Mouse (Mus musculus) CH12.LX (cell line): ENCODE measurements around the gene Gria1. TPM values are rescaled to one million over a fixed set of nuclear protein-coding genes. Genes with fewer than 3 reads are reported as not detected.

Source experiments
- DNase-seq: peaks from one replicate; pipeline ENCODE4 v3.0.0-alpha.2; 2013; ENCODE audit errors: extremely low read depth
- H3K27ac ChIP-seq: 2 replicates; pipeline ENCODE4 v1.5.1; 2012; ENCODE audit warnings: low read depth, mild to moderate bottlenecking, control low read depth, moderate library complexity; ENCODE audit not compliant: insufficient read depth
- H3K27me3 ChIP-seq: replicated peaks from 2 replicates; pipeline ENCODE3; 2012; ENCODE audit warnings: inconsistent platforms
- H3K36me3 ChIP-seq, 2 experiments: replicated peaks in 1 of 2; 2 replicates each; pipeline versions ENCODE3 to v1.6.1; 2012; ENCODE audit warnings: inconsistent platforms in 1 of 2, low read length in 1 of 2, mild to moderate bottlenecking in 1 of 2, mixed read lengths in 1 of 2, moderate library complexity in 1 of 2; ENCODE audit not compliant: control insufficient read depth in 1 of 2, insufficient read depth in 1 of 2
- H3K4me1 ChIP-seq, 2 experiments: 2 replicates each; pipeline ENCODE4 v1.6.1; 2012; ENCODE audit warnings: inconsistent platforms in 1 of 2, moderate library complexity in 1 of 2; ENCODE audit not compliant: insufficient read depth in 2 of 2, control insufficient read depth in 1 of 2
- H3K4me2 ChIP-seq: 2 replicates; pipeline ENCODE4 v1.6.1; 2012; ENCODE audit warnings: low read depth, mild to moderate bottlenecking, control low read depth; ENCODE audit not compliant: poor library complexity, insufficient read depth, severe bottlenecking
- H3K4me3 ChIP-seq, 3 experiments: fragments of 150-350 bp in 1 of 3; sonication (generic) in 1 of 3; replicated peaks in 1 of 3; 2 replicates each; pipeline versions ENCODE3 to v1.5.1; 2011 to 2012; ENCODE audit warnings: low read depth in 2 of 3, low read length in 2 of 3, mild to moderate bottlenecking in 2 of 3, moderate library complexity in 2 of 3, control low read depth in 1 of 3, improper control_type of control experiment in 1 of 3, inconsistent platforms in 1 of 3, mixed read lengths in 1 of 3; ENCODE audit not compliant: poor library complexity in 1 of 3
- H3K79me2 ChIP-seq: replicated peaks from 2 replicates; pipeline ENCODE4 v1.6.1; 2012; ENCODE audit warnings: mild to moderate bottlenecking, moderate library complexity; ENCODE audit not compliant: control insufficient read depth, poor library complexity, insufficient read depth, severe bottlenecking; ENCODE audit errors: extremely low read depth
- H3K9ac ChIP-seq: 2 replicates; pipeline ENCODE4 v1.6.1; 2012; ENCODE audit warnings: low read depth, mild to moderate bottlenecking, control low read depth, moderate library complexity; ENCODE audit not compliant: insufficient read depth
- H3K9me3 ChIP-seq: replicated peaks from 2 replicates; pipeline ENCODE3; 2012; ENCODE audit warnings: low read length, inconsistent platforms, mixed read lengths
- BHLHE40 ChIP-seq: IDR thresholded peaks from 2 replicates; pipeline ENCODE4 v1.6.1; 2011; ENCODE audit warnings: mild to moderate bottlenecking, low read depth, low read length, improper control_type of control experiment
- CTCF ChIP-seq, 2 experiments: IDR thresholded peaks in 1 of 2; conservative IDR thresholded peaks in 1 of 2; 2 replicates each; pipeline ENCODE4 v1.5.1; 2011 to 2012; ENCODE audit warnings: low read depth in 2 of 2, low read length in 2 of 2, improper control_type of control experiment in 1 of 2, inconsistent platforms in 1 of 2, mild to moderate bottlenecking in 1 of 2, moderate library complexity in 1 of 2
- E2F4 ChIP-seq: IDR thresholded peaks from 2 replicates; pipeline ENCODE4 v1.6.1; 2011; ENCODE audit warnings: low read depth, low read length, improper control_type of control experiment; ENCODE audit not compliant: insufficient replicate concordance
- ELF1 ChIP-seq: IDR thresholded peaks from 2 replicates; pipeline ENCODE4 v1.6.1; 2014; ENCODE audit warnings: low read depth, mild to moderate bottlenecking, inconsistent platforms, low read length, improper control_type of control experiment
- KAT2A ChIP-seq: IDR thresholded peaks from 2 replicates; pipeline ENCODE4 v1.6.1; 2012; ENCODE audit warnings: low read length, improper control_type of control experiment, inconsistent platforms; ENCODE audit not compliant: insufficient replicate concordance
- MAX ChIP-seq: IDR thresholded peaks from 2 replicates; pipeline ENCODE4 v1.6.1; 2011; ENCODE audit warnings: low read length, improper control_type of control experiment
- MAZ ChIP-seq: IDR thresholded peaks from 2 replicates; pipeline ENCODE4 v1.6.1; 2012; ENCODE audit warnings: low read depth, mild to moderate bottlenecking, inconsistent platforms, low read length, improper control_type of control experiment, moderate library complexity
- MEF2A ChIP-seq: IDR thresholded peaks from 2 replicates; pipeline ENCODE4 v1.6.1; 2014; ENCODE audit warnings: low read depth, mild to moderate bottlenecking, inconsistent platforms, low read length, improper control_type of control experiment, borderline replicate concordance
- MXI1 ChIP-seq: IDR thresholded peaks from 2 replicates; pipeline ENCODE4 v1.6.1; 2011; ENCODE audit warnings: mild to moderate bottlenecking, low read depth, low read length, improper control_type of control experiment
- MYC ChIP-seq: IDR thresholded peaks from 2 replicates; pipeline ENCODE4 v1.6.1; 2011; ENCODE audit warnings: low read depth, mild to moderate bottlenecking, improper control_type of control experiment, low read length
- NRF1 ChIP-seq: IDR thresholded peaks from 2 replicates; pipeline ENCODE4 v1.6.1; 2014; ENCODE audit warnings: low read depth, mild to moderate bottlenecking, inconsistent platforms, low read length, improper control_type of control experiment, moderate library complexity
- POLR2AphosphoS2 ChIP-seq: IDR thresholded peaks from 2 replicates; pipeline ENCODE4 v1.6.1; 2011; ENCODE audit warnings: low read depth, low read length, improper control_type of control experiment
- RAD21 ChIP-seq: IDR thresholded peaks from 2 replicates; pipeline ENCODE4 v1.6.1; 2011; ENCODE audit warnings: low read depth, mild to moderate bottlenecking, low read length, improper control_type of control experiment, moderate library complexity
- SIN3A ChIP-seq: IDR thresholded peaks from 2 replicates; pipeline ENCODE4 v1.6.1; 2012; ENCODE audit warnings: low read length, improper control_type of control experiment, inconsistent platforms
- SMC3 ChIP-seq: IDR thresholded peaks from 2 replicates; pipeline ENCODE4 v1.6.1; 2011; ENCODE audit warnings: low read depth, low read length, improper control_type of control experiment
- TBP ChIP-seq: conservative IDR thresholded peaks from 2 replicates; pipeline ENCODE4 v1.6.1; 2011; ENCODE audit warnings: low read depth, low read length, improper control_type of control experiment
- TCF12 ChIP-seq: IDR thresholded peaks from 2 replicates; pipeline ENCODE4 v1.6.1; 2014; ENCODE audit warnings: low read depth, mild to moderate bottlenecking, inconsistent platforms, low read length, improper control_type of control experiment
- UBTF ChIP-seq: IDR thresholded peaks from 2 replicates; pipeline ENCODE4 v1.6.1; 2012; ENCODE audit warnings: low read depth, mild to moderate bottlenecking, inconsistent platforms, low read length, improper control_type of control experiment, moderate library complexity
- USF2 ChIP-seq: conservative IDR thresholded peaks from 2 replicates; pipeline ENCODE4 v1.6.1; 2011; ENCODE audit warnings: low read depth, low read length, improper control_type of control experiment
- ZC3H11A ChIP-seq: IDR thresholded peaks from 2 replicates; pipeline ENCODE4 v1.6.1; 2012; ENCODE audit warnings: low read depth, mild to moderate bottlenecking, inconsistent platforms, low read length, improper control_type of control experiment
- ZMIZ1 ChIP-seq: IDR thresholded peaks from 2 replicates; pipeline ENCODE4 v1.6.1; 2012; ENCODE audit warnings: low read depth, mild to moderate bottlenecking, inconsistent platforms, low read length, improper control_type of control experiment
- ZNF384 ChIP-seq: IDR thresholded peaks from 2 replicates; pipeline ENCODE4 v1.6.1; 2012; ENCODE audit warnings: low read depth, low read length, improper control_type of control experiment, inconsistent platforms
- dilution Hi-C: fragments of 300-500 bp; cut with MboI; formaldehyde crosslinking; loops from 2 replicates; pipeline ENCODE4 v1.14.3; 2020; ENCODE audit warnings: low sequenced_read_pairs; ENCODE audit not compliant: extremely low pct_unique_long_range_greater_than_20kb, extremely low pct_ligation_motif_present
- in situ Hi-C: fragments of 300-500 bp; cut with MboI; formaldehyde crosslinking; loops from 3 replicates; pipeline ENCODE4 v1.14.3; 2019; ENCODE audit warnings: low sequenced_read_pairs, low pct_ligation_motif_present, low pct_unique_long_range_greater_than_20kb, mixed read lengths
- polyA plus RNA-seq: library from polyadenylated mRNA; unstranded; fragments of >175 nt; gene quantifications from 2 replicates; pipeline ENCODE4 v1.2.1, GENCODE M21; 2012; ENCODE audit warnings: low read depth; ENCODE audit not compliant: insufficient read length
- total RNA-seq, 2 experiments: library from RNA; depleted of rRNA; stranded (reverse); fragments of 300-350 nt in 1 of 2; fragments of >200 nt in 1 of 2; gene quantifications; 2 replicates each; pipeline ENCODE4 v1.2.3; 2012 to 2014

The Gria1 gene
- total and polyA plus RNA-seq, 3 experiments = under 0.01 to 0.49 (median 0.05) TPM

DNA sequence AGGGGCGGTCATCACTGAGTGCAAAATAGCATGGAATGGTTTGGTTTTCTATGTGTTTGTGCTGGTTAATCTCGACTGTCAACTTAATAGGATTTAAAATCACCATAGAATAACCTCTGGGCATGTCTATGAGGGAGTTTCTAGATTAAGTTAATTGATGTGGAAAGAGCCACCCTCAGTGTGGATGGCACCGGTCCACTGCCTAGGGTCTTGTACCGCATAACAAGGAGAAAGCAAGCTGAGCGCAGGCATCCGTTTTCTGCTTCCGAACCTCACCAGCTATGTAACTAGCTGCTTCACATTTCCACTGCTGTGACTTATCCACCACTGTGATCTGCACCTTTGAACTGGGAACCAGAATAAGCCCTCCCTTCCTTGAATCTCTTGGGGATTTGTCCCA lies 134.0 kb downstream of the Gria1 start:
- DNase-seq = no peak
- no peak for TF ChIP-seq KAT2A
- no peak for TF ChIP-seq MEF2A
- no peak for TF ChIP-seq TBP
- TF ChIP-seq BHLHE40 = no peak
- TF ChIP-seq POLR2AphosphoS2 = no peak
- TF ChIP-seq NRF1 = no peak
- no peak for TF ChIP-seq TCF12
- TF ChIP-seq ZMIZ1 = no peak
- TF ChIP-seq USF2 = no peak
- TF ChIP-seq E2F4 = no peak
- TF ChIP-seq MAX = no peak
- Histone ChIP-seq H3K9me3 (no peaks in the 10 kb centered on the region), H3K27ac (no peak overlapping the region), H3K4me3 (no peak overlapping the region), H3K36me3 (no peaks in the 10 kb centered on the region), H3K9ac (no peak overlapping the region), H3K79me2 (no peaks in the 10 kb centered on the region), H3K4me2 (no peak overlapping the region), H3K27me3 (no peaks in the 10 kb centered on the region), H3K4me1 (peaks cover 0 to 12% of the 10 kb centered on the region in 2 experiments; a peak in 2 of 4 replicates)
- dilution Hi-C loops = no loop called here
- in situ Hi-C loops = no loop called here

- Histone ChIP-seq H3K9ac (no peak overlapping the region), H3K27ac (no peak overlapping the region), H3K27me3 (no peaks in the 10 kb centered on the region), H3K4me3 (no peak overlapping the region), H3K79me2 (no peaks in the 10 kb centered on the region), H3K4me2 (no peak overlapping the region), H3K36me3 (no peaks in the 10 kb centered on the region), H3K9me3 (no peaks in the 10 kb centered on the region), H3K4me1 (peaks cover 0 to 12% of the 10 kb centered on the region in 2 experiments; a peak in 2 of 4 replicates)
- DNase-seq = no peak
- dilution Hi-C loops (no loop called here), in situ Hi-C loops (no loop called here)
- TF ChIP-seq RAD21 (no peak), KAT2A (no peak), SIN3A (no peak), ELF1 (no peak), MXI1 (no peak)
Measured at GRCm38 (mm10) chr11:57145704-57146103, 134.5 kb downstream of the Gria1 start.

- Histone ChIP-seq H3K4me1 (peaks cover 0 to 10% of the 10 kb centered on the region in 2 experiments; a peak in 2 of 4 replicates), H3K4me2 (no peak overlapping the region), H3K27me3 (no peaks in the 10 kb centered on the region), H3K27ac (no peak overlapping the region), H3K79me2 (no peaks in the 10 kb centered on the region), H3K9ac (no peak overlapping the region), H3K4me3 (no peak overlapping the region), H3K36me3 (no peaks in the 10 kb centered on the region), H3K9me3 (no peaks in the 10 kb centered on the region)
- DNase-seq = no peak
- TF ChIP-seq MEF2A (no peak), BHLHE40 (no peak), ZC3H11A (no peak), MXI1 (no peak), ZNF384 (no peak), MYC (no peak), CTCF (conservative IDR thresholded peaks at IDR 0.05 in 1 of 2, IDR thresholded peaks at IDR 0.05 in 1 of 2; ENCODE audit: low read depth in 2 of 2, low read length in 2 of 2) (no peak), UBTF (no peak), MAZ (no peak), E2F4 (no peak), TBP (no peak), SMC3 (no peak)
- dilution Hi-C loops (no loop called here), in situ Hi-C loops (no loop called here)
Measured at GRCm38 (mm10) chr11:57151674-57152073, 140.5 kb downstream of the Gria1 start.
